Comparison of ENCODE assay signal across 8 mouse cellular contexts in genomic region chr2:181671326-181671725, GRCm38 (mm10). TPM values are rescaled to one million over a fixed set of nuclear protein-coding genes. Genes with fewer than 3 reads are reported as not detected.
A peak's percentile ranks its signal among the peaks of the same experiment; 100 is the strongest.
DNase-seq lines count a peak whose midpoint lies in the region; ATAC-seq and TF ChIP-seq lines count a peak whose summit lies in the region.

TSS of gene Sox18 (minus strand) at chr2:181671640.

- no peak for TF ChIP-seq CTCF in E14TG2a.4 (conservative IDR thresholded peaks at IDR 0.05; ENCODE audit: low read length)

- H3K4me2 ChIP-seq in hindbrain, embryonic 12.5 days (replicated peaks): peak within 1 kb of the TSS; percentile 72
- peak within 1 kb of the TSS; percentile 36 for H3K4me2 ChIP-seq in midbrain, embryonic 11.5 days

- ATAC-seq in hindbrain, embryonic 12.5 days (ENCODE audit: low FRiP score): no peak
- ATAC-seq in midbrain, embryonic 11.5 days (ENCODE audit: low FRiP score): no peak

- DNase-seq in adrenal gland, postnatal 10 days: peak; percentile 73
- DNase-seq in gastrocnemius, adult 18-20 months (ENCODE audit: low spot score): peak; percentile 40
- peak in 1 of 2 experiments; percentile 27 for DNase-seq in left cerebral cortex, postnatal 36 days (ENCODE audit: low spot score in 2 of 2)
- no peak for DNase-seq in midbrain, embryonic 11.5 days (ENCODE audit: low spot score, missing footprints)
- DNase-seq in right cerebral cortex, postnatal 25 days: no peak
- DNase-seq in cerebellum, adult 18-20 months: no peak

- intact Hi-C loops in left cerebral cortex, postnatal 36 days (cut with DNase I): loop anchor here (10.0 kb wide), 1 partner anchor 277 kb away; no protein-coding TSS in a partner anchor

- H3K27me3 ChIP-seq in E14TG2a.4 (ENCODE audit: insufficient read depth, low read length): peaks cover 72% of the 10 kb centered on the region
- peaks cover 61% of the 10 kb centered on the region for H3K27me3 ChIP-seq in hindbrain, embryonic 12.5 days
- H3K27me3 ChIP-seq in midbrain, embryonic 11.5 days (ENCODE audit: control insufficient read depth, insufficient read depth, low read length): peaks cover 57% of the 10 kb centered on the region

- no peaks in the 10 kb centered on the region for H3K9me3 ChIP-seq in E14TG2a.4 (ENCODE audit: low read length)
- H3K9me3 ChIP-seq in hindbrain, embryonic 12.5 days (replicated peaks): no peaks in the 10 kb centered on the region
- no peaks in the 10 kb centered on the region for H3K9me3 ChIP-seq in midbrain, embryonic 11.5 days (ENCODE audit: control insufficient read depth, low read length)

- peaks cover 61% of the 10 kb centered on the region for H3K4me1 ChIP-seq in E14TG2a.4 (replicated peaks; ENCODE audit: low read depth, low read length)
- H3K4me1 ChIP-seq in hindbrain, embryonic 12.5 days: peaks cover 36% of the 10 kb centered on the region
- H3K4me1 ChIP-seq in midbrain, embryonic 11.5 days (ENCODE audit: control insufficient read depth, insufficient read depth, low read length): peaks cover 9% of the 10 kb centered on the region

- peak within 1 kb of the TSS; percentile 50 for H3K9ac ChIP-seq in hindbrain, embryonic 12.5 days
- no peak within 1 kb of the TSS for H3K9ac ChIP-seq in midbrain, embryonic 11.5 days (ENCODE audit: low read length)

- under 1% methylated on average over 43 of the region's 43 CpGs for WGBS in hindbrain, embryonic 12.5 days
- under 1% methylated on average over 43 of the region's 43 CpGs for WGBS in midbrain, embryonic 11.5 days

- H3K4me3 ChIP-seq in E14TG2a.4 (replicated peaks; ENCODE audit: low read length): peak within 1 kb of the TSS; percentile 78
- H3K4me3 ChIP-seq in hindbrain, embryonic 12.5 days: peak within 1 kb of the TSS; percentile 41
- H3K4me3 ChIP-seq in midbrain, embryonic 11.5 days (ENCODE audit: low read depth, low read length): peak within 1 kb of the TSS; percentile 26

- H3K27ac ChIP-seq in hindbrain, embryonic 12.5 days: no peak within 1 kb of the TSS
- no peak within 1 kb of the TSS for H3K27ac ChIP-seq in midbrain, embryonic 11.5 days (ENCODE audit: low read depth, low read length)

- no peaks in the 10 kb centered on the region for H3K36me3 ChIP-seq in E14TG2a.4 (ENCODE audit: insufficient read depth, low read length)
- H3K36me3 ChIP-seq in hindbrain, embryonic 12.5 days: no peaks in the 10 kb centered on the region
- no peaks in the 10 kb centered on the region for H3K36me3 ChIP-seq in midbrain, embryonic 11.5 days (ENCODE audit: control insufficient read depth, insufficient read depth, low read length)

RNA-seq across cellular contexts. Expression of gene Sox18, which starts in this region (rescaled TPM):
- total RNA-seq in adrenal gland, postnatal 10 days (2021): 10 to 100 TPM; 59.1 to 62.5 TPM
- total RNA-seq in gastrocnemius, adult 18-20 months (2021): 10 to 100 TPM in 1 of 2 experiments, 1 to 10 TPM in 1; 9.7 to 22.1 TPM
- polyA plus RNA-seq in hindbrain, embryonic 12.5 days (2016; fragmentation: Nextera tagmentation; extraction: Ambion mirVana): 21.4 and 22.0 TPM in 2 replicates
- 10 to 100 TPM; 11.3 to 14.7 TPM for total RNA-seq in left cerebral cortex, postnatal 36 days (2021)
- polyA plus RNA-seq in midbrain, embryonic 11.5 days (2014; fragmentation: Nextera tagmentation; extraction: Ambion mirVana): 12.5 and 14.6 TPM in 2 replicates

Comparison
In these comparisons a context has a peak if more than half of its experiments do, and no peak if none do; other contexts are left out.
1. H3K4me3 ChIP-seq: peak in every context shown above with its lines; median percentile 78 in E14TG2a.4; 41 in hindbrain, embryonic 12.5 days; 26 in midbrain, embryonic 11.5 days.
2. DNase-seq: peak in adrenal gland, postnatal 10 days (single experiment) and gastrocnemius, adult 18-20 months (single experiment); none in midbrain, embryonic 11.5 days (single experiment), right cerebral cortex, postnatal 25 days (single experiment) and cerebellum, adult 18-20 months (0 of 2).